ENCODE assay signal across 7 mouse cellular contexts in genomic region chr6:100170711-100171348, GRCm38 (mm10).
DNase-seq lines count a peak whose midpoint lies in the region; ATAC-seq and TF ChIP-seq lines count a peak whose summit lies in the region.

No protein-coding gene starts in this region.

- H3K27me3 ChIP-seq in kidney, adult 2 months (replicated peaks; ENCODE audit: control insufficient read depth, insufficient read depth, low read length) = no peaks in the 10 kb centered on the region
- H3K27me3 ChIP-seq in stomach, postnatal 0 days (ENCODE audit: control insufficient read depth, insufficient read depth, low read length) = no peaks in the 10 kb centered on the region

- peak; percentile 91 for ATAC-seq in megakaryocyte-erythroid progenitor cell, adult 5-6 weeks (replicated peaks; ENCODE audit: low FRiP score, low TSS enrichment, poor library complexity, severe bottlenecking)
- no peak for ATAC-seq in stomach, postnatal 0 days (ENCODE audit: low FRiP score, low TSS enrichment)

- no peak for TF ChIP-seq EP300 in stomach, postnatal 0 days (optimal IDR thresholded peaks at IDR 0.05)

- TF ChIP-seq CTCF in kidney, adult 2 months (conservative IDR thresholded peaks at IDR 0.05; ENCODE audit: insufficient read depth, insufficient read length, low read depth, low read length) = no peak
- TF ChIP-seq CTCF in stomach, postnatal 0 days (IDR thresholded peaks at IDR 0.05; ENCODE audit: low read depth) = no peak

- H3K4me2 ChIP-seq in stomach, postnatal 0 days (replicated peaks; ENCODE audit: low read depth) = peak overlapping the region; percentile 17; the same call in 1 of the 2 replicates

- DNase-seq in R1 (ENCODE audit: low read depth, low spot score) = peak; percentile 33
- peak; percentile 62 to 69 for DNase-seq in cerebellum, postnatal 10 days
- DNase-seq in frontal cortex, postnatal 36 days (ENCODE audit: low spot score in 2 of 2) = peak; percentile 80 to 84
- peak; percentile 43 for DNase-seq in kidney, adult 2 months
- DNase-seq in left cerebral cortex, postnatal 4 days = peak; percentile 51
- peak; percentile 43 for DNase-seq in stomach, postnatal 0 days (ENCODE audit: low spot score)

- no peaks in the 10 kb centered on the region for H3K9me3 ChIP-seq in stomach, postnatal 0 days (ENCODE audit: control insufficient read depth, low read length)

- H3K9ac ChIP-seq in stomach, postnatal 0 days (ENCODE audit: low read length) = no peak overlapping the region; the same call in 1 of the 2 replicates

- no peaks in the 10 kb centered on the region for H3K36me3 ChIP-seq in kidney, adult 2 months (ENCODE audit: control insufficient read depth, insufficient read depth, low read length)
- H3K36me3 ChIP-seq in stomach, postnatal 0 days (ENCODE audit: control insufficient read depth, insufficient read depth, low read length) = no peaks in the 10 kb centered on the region

- H3K27ac ChIP-seq in kidney, adult 2 months (ENCODE audit: insufficient read depth, low read depth, low read length) = no peak overlapping the region
- H3K27ac ChIP-seq in stomach, postnatal 0 days (replicated peaks) = peak overlapping the region; percentile 53

- intact Hi-C loops in left cerebral cortex, postnatal 4 days (cut with DNase I) = no loop called here

- H3K4me1 ChIP-seq in kidney, adult 2 months (ENCODE audit: control insufficient read depth, insufficient read depth, low read length) = no peaks in the 10 kb centered on the region
- H3K4me1 ChIP-seq in stomach, postnatal 0 days (replicated peaks; ENCODE audit: control insufficient read depth, insufficient read depth) = 0 out of 2 replicates have a peak, but pooled peaks cover 5% of the 10 kb centered on the region

- WGBS in kidney, adult 2 months = 20% methylated on average over 22 of the region's 22 CpGs
- WGBS in stomach, postnatal 0 days = 13% methylated on average over 22 of the region's 22 CpGs

- no peak overlapping the region for H3K4me3 ChIP-seq in kidney, adult 2 months (ENCODE audit: insufficient read depth, low read depth, low read length)
- no peak overlapping the region for H3K4me3 ChIP-seq in stomach, postnatal 0 days (ENCODE audit: low read depth, low read length)

- no peak for TF ChIP-seq POLR2A in kidney, adult 2 months (IDR thresholded peaks at IDR 0.05; ENCODE audit: low read depth, low read length)
